In genomic region chr9:49206331-49206730, GRCm38 (mm10) we compare ENCODE assay signal across 15 mouse cellular contexts. TPM values are rescaled to one million over a fixed set of nuclear protein-coding genes. Genes with fewer than 3 reads are reported as not detected.
A peak's percentile ranks its signal among the peaks of the same experiment; 100 is the strongest.
DNase-seq lines count a peak whose midpoint lies in the region; ATAC-seq and TF ChIP-seq lines count a peak whose summit lies in the region.
"Had no signal": no experiment of that assay in that cellular context is flagged by ENCODE, and none has a peak within 500 bp of the region (broad histone marks: within the 10 kb centered on the region; RNA-seq: fewer than 3 reads in every experiment).

No protein-coding gene starts in this region.

- no peak overlapping the region for H3K27ac ChIP-seq in embryonic facial prominence, embryonic 11.5 days (replicated peaks; ENCODE audit: low read depth, low read length)
- H3K27ac ChIP-seq in limb, embryonic 12.5 days: 0 out of 2 replicates have a peak overlapping the region, but pooled peaks have one; percentile 20
- H3K27ac ChIP-seq: gastrocnemius, adult 2 months; left cerebral cortex, adult 2 months had no signal

- H3K4me1 ChIP-seq in embryonic facial prominence, embryonic 11.5 days (ENCODE audit: control insufficient read depth, insufficient read depth, low read length): no peaks in the 10 kb centered on the region; the same call in 1 of the 2 replicates
- H3K4me1 ChIP-seq in limb, embryonic 12.5 days (replicated peaks): peaks cover 32% of the 10 kb centered on the region

- TF ChIP-seq CTCF in brain, embryonic 14.5 days (IDR thresholded peaks at IDR 0.05; ENCODE audit: borderline replicate concordance, extremely low read depth, insufficient read depth, insufficient read length): no peak

- TF ChIP-seq POLR2A in brain, embryonic 14.5 days (IDR thresholded peaks at IDR 0.05; ENCODE audit: borderline replicate concordance, extremely low read depth, insufficient read depth, insufficient read length, poor library complexity, severe bottlenecking): no peak

- DNase-seq in kidney, postnatal 10 days: peak; percentile 24
- DNase-seq in kidney, postnatal 36 days: no peak
- peak; percentile 61 for DNase-seq in brain, embryonic 14.5 days (ENCODE audit: low read depth)
- peak; percentile 59 for DNase-seq in embryonic facial prominence, embryonic 11.5 days (ENCODE audit: low spot score)
- no peak for DNase-seq in urinary bladder, postnatal 36 days (ENCODE audit: low spot score in 2 of 2)
- DNase-seq in spleen, postnatal 10 days (ENCODE audit: low spot score in 2 of 2): no peak
- DNase-seq: cerebellum, postnatal 25 days; gastrocnemius, adult 2 months; lung, adult 2 months; thymus, postnatal 36 days had no signal

- H3K36me3 ChIP-seq in embryonic facial prominence, embryonic 11.5 days (replicated peaks; ENCODE audit: control insufficient read depth, insufficient read depth, low read depth, low read length): no peaks in the 10 kb centered on the region
- H3K36me3 ChIP-seq in limb, embryonic 12.5 days: no peaks in the 10 kb centered on the region

- no peak overlapping the region; the same call in 1 of the 2 replicates for H3K4me2 ChIP-seq in embryonic facial prominence, embryonic 11.5 days (ENCODE audit: low read depth, low read length)
- peak overlapping the region; percentile 52 for H3K4me2 ChIP-seq in limb, embryonic 12.5 days

- WGBS in embryonic facial prominence, embryonic 11.5 days: 28% methylated on average over 15 of the region's 15 CpGs
- WGBS in limb, embryonic 12.5 days: 11% methylated on average over 15 of the region's 15 CpGs

- no peaks in the 10 kb centered on the region for H3K9me3 ChIP-seq in embryonic facial prominence, embryonic 11.5 days (replicated peaks; ENCODE audit: control insufficient read depth, low read length)
- H3K9me3 ChIP-seq in limb, embryonic 12.5 days: no peaks in the 10 kb centered on the region

- no peak overlapping the region for H3K4me3 ChIP-seq in embryonic facial prominence, embryonic 11.5 days (ENCODE audit: low read depth, low read length)
- H3K4me3 ChIP-seq in limb, embryonic 12.5 days (replicated peaks): peak overlapping the region; percentile 15; the same call in 1 of the 2 replicates
- H3K4me3 ChIP-seq: gastrocnemius, adult 2 months; left cerebral cortex, adult 2 months had no signal

- no peak overlapping the region for H3K9ac ChIP-seq in embryonic facial prominence, embryonic 11.5 days (replicated peaks; ENCODE audit: low read length)
- H3K9ac ChIP-seq in limb, embryonic 12.5 days (replicated peaks): no peak overlapping the region; the same call in 1 of the 2 replicates

- no peaks in the 10 kb centered on the region for H3K27me3 ChIP-seq in embryonic facial prominence, embryonic 11.5 days (ENCODE audit: control insufficient read depth, insufficient read depth, low read length)
- peaks cover under 1% of the 10 kb centered on the region for H3K27me3 ChIP-seq in limb, embryonic 12.5 days

- ATAC-seq in embryonic facial prominence, embryonic 11.5 days (replicated peaks; ENCODE audit: insufficient number of reproducible peaks, low FRiP score, low TSS enrichment, low read depth): no peak
- peak; percentile 37; the same call in 1 of the 2 replicates for ATAC-seq in limb, embryonic 12.5 days (ENCODE audit: insufficient number of reproducible peaks, insufficient read depth, low FRiP score, low TSS enrichment, low read depth)
- ATAC-seq in granulocyte monocyte progenitor cell, adult 5-6 weeks (replicated peaks; ENCODE audit: poor library complexity, severe bottlenecking): no peak

RNA-seq across cellular contexts. Expression of gene Gm4894, which starts 44.0 kb away (rescaled TPM):
- not detected in 2 replicates for polyA plus RNA-seq in brain, embryonic 14.5 days (2012; rRNA removed)
- not detected in 2 replicates for polyA plus RNA-seq in embryonic facial prominence, embryonic 11.5 days (2014; fragmentation: Nextera tagmentation; extraction: Ambion mirVana)
- not detected in 2 replicates for polyA plus RNA-seq in limb, embryonic 12.5 days (2016; fragmentation: Nextera tagmentation; extraction: Ambion mirVana)
- not detected in 2 replicates for total RNA-seq in granulocyte monocyte progenitor cell, adult 5-6 weeks (2014; fragmentation: Nextera tagmentation)
- not detected in 2 replicates for total RNA-seq in granulocyte monocyte progenitor cell, adult 5-6 weeks (2017)
- total RNA-seq: gastrocnemius, adult 2 months; left cerebral cortex, adult 2 months had no signal
- polyA plus RNA-seq: heart, postnatal 0 days; lung, adult 2 months; spleen, adult 2 months had no signal

Comparison
In these comparisons a context has a peak if more than half of its experiments do, and no peak if none do; other contexts are left out.
1. DNase-seq: peak in kidney, postnatal 10 days (single experiment), brain, embryonic 14.5 days (single experiment) and embryonic facial prominence, embryonic 11.5 days (single experiment); none in kidney, postnatal 36 days (0 of 2), urinary bladder, postnatal 36 days (0 of 2) and spleen, postnatal 10 days (0 of 2).